Mouse (Mus musculus) lung, postnatal 0 days (tissue): ENCODE measurements at regions not wholly inside any gene's neighbourhood (a gene's known extent, or its start where the extent isn't known, plus 50 kb on each side); places are given as distances from the start of the nearest gene placed in this dataset.

ENCODE experiments used
- CTCF ChIP-seq: IDR thresholded peaks from 2 replicates; pipeline ENCODE4 v1.5.1; 2016; ENCODE audit warnings: antibody characterized with exemption, mild to moderate bottlenecking
- EP300 ChIP-seq: IDR thresholded peaks from 2 replicates; pipeline ENCODE4 v1.6.1; 2016; ENCODE audit warnings: antibody characterized with exemption, mild to moderate bottlenecking, control low read depth

DNA sequence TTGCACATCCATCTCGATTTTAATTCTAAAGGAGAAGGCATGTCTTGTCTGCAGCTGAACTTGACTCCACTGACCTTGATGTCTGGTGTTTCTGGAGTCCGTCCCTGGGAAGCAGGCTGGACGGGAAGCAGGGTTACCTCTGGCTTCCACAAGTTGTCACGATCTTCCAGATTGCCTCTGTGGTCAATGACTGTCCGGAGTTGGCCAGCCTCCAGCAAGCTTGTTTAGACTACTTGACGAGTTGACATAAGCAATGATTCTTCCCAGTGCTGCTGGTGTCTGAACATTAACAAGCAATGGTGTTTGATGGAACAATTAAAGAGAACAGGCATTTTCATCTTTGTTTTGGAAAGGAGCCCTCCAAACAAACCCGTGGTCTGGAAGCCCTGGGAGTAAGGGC, 106.2 kb upstream of the Hmga2 start:
- no peak for TF ChIP-seq CTCF
- TF ChIP-seq EP300: peak; percentile 13; the same call in 1 of the 2 replicates
